Mouse (Mus musculus): ENCODE measurements around the gene Lrriq3.

DNA sequence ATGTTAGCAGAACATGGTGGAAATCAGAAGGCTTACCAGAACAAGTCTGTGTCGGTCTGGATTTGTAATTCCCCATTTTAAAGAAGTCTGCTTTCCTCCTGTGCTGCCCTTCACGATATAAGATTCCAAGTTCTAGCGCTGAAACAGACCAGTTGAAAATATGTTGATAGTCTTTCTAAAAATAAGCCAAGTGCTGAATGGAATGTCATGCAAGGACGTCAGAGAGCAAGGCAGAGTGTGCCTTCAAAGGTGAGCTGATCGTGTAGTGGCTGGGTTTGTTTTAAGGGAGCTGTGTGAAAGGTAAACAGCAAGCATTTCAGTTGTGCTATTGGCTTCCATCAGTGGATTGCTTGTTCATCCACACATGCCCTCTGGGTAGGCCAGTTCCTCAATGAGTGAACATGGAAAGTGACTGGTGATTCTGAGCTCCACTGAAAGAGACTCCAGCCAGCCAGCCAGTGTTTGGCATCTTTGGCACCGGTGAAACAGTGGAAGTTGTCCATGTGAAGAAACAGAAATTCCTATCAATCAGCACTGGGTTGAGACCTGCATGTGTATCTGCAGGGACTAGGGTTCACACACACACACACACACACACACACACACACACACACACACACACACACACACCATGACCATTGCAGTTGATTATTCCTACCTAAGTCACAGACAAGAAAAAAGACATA, 37.9 kb upstream of the Lrriq3 start, which contains the start of gene Tnni3k:
- TF ChIP-seq CTCF (IDR thresholded peaks at IDR 0.05; ENCODE audit: control insufficient read depth, insufficient read depth, insufficient replicate concordance, low read depth, low read length) (no peak), POLR2A (IDR thresholded peaks at IDR 0.05; ENCODE audit: control insufficient read depth, low read depth, low read length) (no peak)
